Mouse (Mus musculus) brain, embryonic 14.5 days (tissue): ENCODE measurements at regions not wholly inside any gene's neighbourhood (a gene's known extent, or its start where the extent isn't known, plus 50 kb on each side); places are given as distances from the start of the nearest gene placed in this dataset.

Experiments
- DNase-seq: peaks from one replicate; pipeline ENCODE4 v3.0.0-alpha.2; 2011; ENCODE audit warnings: low read depth
- CTCF ChIP-seq: fragments of 200-500 bp; IDR thresholded peaks from 2 replicates; pipeline ENCODE4 v1.5.1; 2012; ENCODE audit warnings: inconsistent platforms, mild to moderate bottlenecking, moderate library complexity, borderline replicate concordance; ENCODE audit not compliant: insufficient read depth, insufficient read length; ENCODE audit errors: extremely low read depth
- POLR2A ChIP-seq: fragments of 200-500 bp; IDR thresholded peaks from 2 replicates; pipeline ENCODE4 v1.6.1; 2012; ENCODE audit warnings: mild to moderate bottlenecking, inconsistent platforms, borderline replicate concordance; ENCODE audit not compliant: poor library complexity, insufficient read depth, insufficient read length, severe bottlenecking; ENCODE audit errors: extremely low read depth

DNA sequence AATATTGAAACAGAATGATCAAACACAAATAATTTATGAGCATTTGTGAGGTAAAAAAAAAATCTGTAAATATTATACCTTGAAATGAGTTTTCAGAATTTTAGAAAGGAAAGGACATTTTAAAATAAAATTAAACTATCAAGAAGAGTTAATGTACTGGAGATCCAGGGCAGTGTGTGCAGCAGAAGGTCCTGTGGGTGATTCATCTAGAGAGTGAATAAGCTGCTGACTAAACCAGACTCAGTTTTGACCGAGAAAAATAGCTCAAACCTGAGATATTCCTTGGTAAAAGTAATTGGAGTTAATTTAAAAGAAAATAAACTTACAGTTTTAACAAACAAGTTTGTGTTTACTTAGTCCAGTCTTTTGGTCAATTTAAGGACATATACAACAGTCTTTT is 1118.6 kb upstream of the Celf2 start:
- no peak for DNase-seq
- TF ChIP-seq CTCF (no peak), POLR2A (no peak)

- no peak for TF ChIP-seq CTCF
- no peak for TF ChIP-seq POLR2A
- DNase-seq: no peak
Measured at GRCm38 (mm10) chr2:8628485-8629208, 1119.3 kb upstream of the Celf2 start.

- peak; percentile 56; the same call in 1 of the 2 replicates for TF ChIP-seq CTCF
- TF ChIP-seq POLR2A: no peak
Measured at GRCm38 (mm10) chr2:8638082-8638481, 1128.7 kb upstream of the Celf2 start.

GRCm38 (mm10) chr2:8639282-8639681 is 1129.9 kb upstream of the Celf2 start:
- TF ChIP-seq CTCF (peak; percentile 67), POLR2A (no peak)
- DNase-seq: peak; percentile 65

More at GRCm38 (mm10) chr2:8638082-8638481, 1128.7 kb upstream of the Celf2 start:
- DNase-seq: peak; percentile 81

DNA sequence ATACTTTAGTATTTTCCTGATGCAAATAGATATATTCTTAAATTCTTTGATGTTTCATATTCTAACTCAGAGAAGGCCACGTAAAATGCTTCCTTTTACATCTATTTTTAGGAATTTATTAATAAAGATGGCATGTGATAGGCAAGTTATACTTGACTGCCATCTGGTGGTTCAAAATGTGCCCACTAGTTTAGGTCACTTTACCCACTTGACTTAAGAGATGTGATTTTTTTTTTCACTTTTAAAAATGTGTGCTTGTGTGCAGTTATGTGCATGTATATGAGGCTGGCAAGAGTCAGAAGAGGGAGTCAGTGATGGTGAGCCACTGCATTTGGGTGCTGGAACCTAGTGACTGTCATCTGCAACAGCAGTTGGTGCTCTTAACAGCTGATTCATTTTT is 1136.1 kb upstream of the Celf2 start:
- DNase-seq: peak; percentile 79
- TF ChIP-seq POLR2A: no peak
- TF ChIP-seq CTCF: no peak

GRCm38 (mm10) chr2:8660544-8660943 is 1151.2 kb upstream of the Celf2 start:
- no peak for TF ChIP-seq CTCF
- TF ChIP-seq POLR2A: no peak
- DNase-seq: no peak

GRCm38 (mm10) chr2:8673751-8674378 is 1164.5 kb upstream of the Celf2 start:
- peak; percentile 67; the same call in 1 of the 2 replicates for TF ChIP-seq CTCF
- no peak for TF ChIP-seq POLR2A
- DNase-seq: peak; percentile 90

DNA sequence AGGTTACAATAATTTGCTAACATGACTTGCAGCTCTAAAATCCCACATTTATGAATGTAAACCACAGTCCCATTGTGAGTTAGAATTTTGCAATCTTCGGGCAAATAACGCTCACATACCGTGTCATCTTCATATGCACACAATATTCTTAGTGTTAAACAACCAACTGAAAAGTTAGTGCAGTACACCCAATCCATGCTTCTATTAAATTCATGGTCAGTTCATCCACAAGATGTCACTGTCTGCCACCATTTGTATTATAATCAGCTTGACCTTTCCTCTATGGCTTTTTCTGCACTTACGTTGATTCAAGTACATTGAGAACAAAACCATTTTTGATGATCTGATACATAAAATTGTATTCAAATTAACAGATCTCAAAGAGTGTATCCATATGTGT is 1166.2 kb upstream of the Celf2 start:
- peak; percentile 47 for DNase-seq
- TF ChIP-seq POLR2A (no peak), CTCF (no peak)

DNA sequence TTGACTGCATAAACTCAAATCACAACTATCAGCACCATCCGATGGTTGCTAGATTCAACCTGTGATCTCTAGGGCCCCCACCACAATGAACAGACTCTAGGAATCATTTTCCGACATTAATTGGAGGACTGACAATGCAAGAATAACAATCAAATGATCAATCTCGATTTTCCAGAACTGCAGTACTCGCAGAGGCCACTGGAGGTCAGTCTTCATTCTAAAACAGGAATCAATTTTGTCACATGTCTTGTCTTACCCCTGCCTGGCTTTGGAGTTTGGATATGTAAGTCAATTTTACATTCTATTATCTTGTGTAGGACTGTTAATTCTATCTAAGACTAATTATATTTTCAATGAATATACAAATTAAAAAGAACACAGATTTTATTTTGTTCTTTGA is 1167.2 kb upstream of the Celf2 start:
- TF ChIP-seq CTCF (peak; percentile 69; the same call in 1 of the 2 replicates), POLR2A (no peak)

GRCm38 (mm10) chr2:8690846-8691643 is 1181.7 kb upstream of the Celf2 start:
- TF ChIP-seq POLR2A: no peak
- TF ChIP-seq CTCF: no peak
- DNase-seq: peak; percentile 41

More for the DNA sequence above, 1167.2 kb upstream of the Celf2 start:
- DNase-seq: peak; percentile 52

- no peak for TF ChIP-seq CTCF
- TF ChIP-seq POLR2A: no peak
Measured at GRCm38 (mm10) chr2:8729306-8729705, 1151.7 kb upstream of the 4930412O13Rik start.

More at GRCm38 (mm10) chr2:8729306-8729705, 1151.7 kb upstream of the 4930412O13Rik start:
- no peak for DNase-seq
